Mouse (Mus musculus): Measurements from ENCODE around the gene Rassf3.

Gene Rassf3

GRCm38 (mm10) chr10:121360358-121360757 is 115.8 kb downstream of the Rassf3 start:
- DNase-seq = no peak
